Mouse (Mus musculus) heart, adult 2 months (tissue): Measurements from ENCODE around the gene Mark4. TPM values are rescaled to one million over a fixed set of nuclear protein-coding genes. Genes with fewer than 3 reads are reported as not detected.
A peak's percentile ranks its signal among the peaks of the same experiment; 100 is the strongest.

ENCODE experiments used
- DNase-seq, 2 experiments: peaks; one replicate each; pipeline ENCODE4 v3.0.0; 2021
- H3K27ac ChIP-seq: fragments of 200-600 bp; 2 replicates; pipeline ENCODE4 v1.8.1; 2022
- H3K27me3 ChIP-seq: fragments of 200-500 bp; 2 replicates; pipeline ENCODE4 v1.6.1; 2012; ENCODE audit warnings: mild to moderate bottlenecking, low read length, inconsistent platforms, mixed read lengths; ENCODE audit not compliant: control insufficient read depth, insufficient read depth
- H3K36me3 ChIP-seq: fragments of 200-500 bp; 2 replicates; pipeline ENCODE4 v1.6.1; 2012; ENCODE audit warnings: low read length, inconsistent platforms; ENCODE audit not compliant: control insufficient read depth, insufficient read depth
- H3K4me1 ChIP-seq: fragments of 200-500 bp; 2 replicates; pipeline ENCODE4 v1.6.1; 2011; ENCODE audit warnings: low read length; ENCODE audit not compliant: control insufficient read depth, insufficient read depth
- H3K4me3 ChIP-seq: fragments of 200-600 bp; 2 replicates; pipeline ENCODE4 v1.8.1; 2022
- H3K79me2 ChIP-seq: fragments of 200-500 bp; replicated peaks from 2 replicates; pipeline ENCODE4 v1.6.1; 2012; ENCODE audit warnings: mild to moderate bottlenecking, inconsistent platforms, low read length, moderate library complexity, mixed read lengths; ENCODE audit not compliant: control insufficient read depth, insufficient read depth
- H3K9ac ChIP-seq: fragments of 200-500 bp; 2 replicates; pipeline ENCODE4 v1.6.1; 2012; ENCODE audit warnings: low read depth, mild to moderate bottlenecking, control low read depth, inconsistent platforms, low read length, mixed read lengths
- CTCF ChIP-seq: fragments of 200-600 bp; IDR thresholded peaks from 2 replicates; pipeline ENCODE4 v1.8.1; 2022; ENCODE audit warnings: antibody characterized with exemption, mild to moderate bottlenecking, moderate library complexity
- EP300 ChIP-seq: fragments of 200-500 bp; IDR thresholded peaks from 2 replicates; pipeline ENCODE4 v1.6.1; 2011; ENCODE audit warnings: low read depth, low read length, control low read depth; ENCODE audit not compliant: insufficient read depth
- POLR2A ChIP-seq: fragments of 200-500 bp; IDR thresholded peaks from 2 replicates; pipeline ENCODE4 v1.6.1; 2011; ENCODE audit warnings: mild to moderate bottlenecking, low read depth, low read length, control low read depth; ENCODE audit not compliant: insufficient read depth
- WGBS: fragments of 180-500 bp; shearing (Covaris S2); methylation state at CpG from one replicate; pipeline ENCODE4 v1.1.7; 2018; 5-methylcytosine and 5-hydroxymethylcytosine counted together
- intact Hi-C: fragments of 180-260 bp; cut with DNase I; formaldehyde crosslinking; loops from one replicate; pipeline ENCODE4 v1.15.1; 2025
- polyA plus RNA-seq: library from polyadenylated mRNA; depleted of rRNA; stranded (reverse); fragments of >200 nt; gene quantifications from 2 replicates; pipeline ENCODE4 v1.2.3, GENCODE M21; 2012
- total RNA-seq, 2 experiments: library from RNA; stranded (reverse); gene quantifications; 2 replicates each; pipeline ENCODE4 v1.2.3; 2021

Mark4 gene
- total and polyA plus RNA-seq, 3 experiments, result 11.8 to 27.2 (median 22.4) TPM

DNA sequence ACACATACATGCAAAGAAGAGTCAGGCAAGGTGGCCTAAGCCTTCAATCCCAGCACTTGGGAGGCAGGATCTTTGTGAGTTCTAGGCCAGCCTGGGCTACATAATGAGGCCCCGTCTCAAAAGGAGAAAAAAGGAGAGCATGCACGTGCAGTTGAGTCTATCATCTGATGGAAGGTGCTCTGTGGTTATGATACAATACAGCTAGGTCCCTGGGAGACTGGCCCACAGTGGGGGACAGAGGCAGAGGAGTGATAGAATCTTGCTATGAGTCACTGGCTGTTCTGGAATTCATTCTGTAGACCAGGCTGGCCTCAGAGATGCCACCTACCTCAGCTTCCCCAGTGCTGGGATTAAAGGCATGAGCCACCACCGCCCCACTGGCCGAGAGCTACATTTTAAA lies 3.8 kb upstream of the Mark4 start:
- no peak overlapping the region for H3K27ac ChIP-seq
- no peaks in the 10 kb centered on the region; the same call in 1 of the 2 replicates for H3K27me3 ChIP-seq
- peaks cover 2% of the 10 kb centered on the region; the same call in 1 of the 2 replicates for H3K79me2 ChIP-seq
- DNase-seq, result no peak
- intact Hi-C loops, result no loop called here
- no peaks in the 10 kb centered on the region for H3K36me3 ChIP-seq
- TF ChIP-seq CTCF (no peak), POLR2A (no peak), EP300 (no peak)
- H3K4me3 ChIP-seq, result no peak overlapping the region
- no peaks in the 10 kb centered on the region for H3K4me1 ChIP-seq
- 68% methylated on average over 4 of the region's 4 CpGs for WGBS
- H3K9ac ChIP-seq, result no peak overlapping the region

DNA sequence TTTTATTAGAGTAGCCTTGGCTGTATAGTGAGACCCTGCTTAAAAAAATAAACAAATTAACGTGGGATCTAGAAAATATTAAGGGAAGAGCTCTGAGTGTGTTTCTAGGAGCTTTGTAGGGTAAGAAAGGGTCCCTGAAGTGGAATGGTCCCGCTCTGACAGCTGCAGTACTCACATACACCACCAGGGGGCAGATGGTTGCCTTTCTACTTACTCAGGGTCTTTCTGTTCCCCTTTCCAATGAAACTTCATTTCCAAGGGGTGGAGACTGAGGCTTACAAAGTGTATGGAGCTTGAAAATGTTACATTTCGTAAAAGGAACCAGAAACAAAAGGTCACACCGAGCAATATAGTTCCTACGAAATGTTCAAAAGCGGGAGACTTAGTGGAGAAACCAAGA lies 2.9 kb upstream of the Mark4 start:
- no peak overlapping the region for H3K27ac ChIP-seq
- peak; percentile 73 to 83 for DNase-seq
- no peaks in the 10 kb centered on the region for H3K4me1 ChIP-seq
- H3K4me3 ChIP-seq, result no peak overlapping the region
- intact Hi-C loops, result no loop called here
- H3K27me3 ChIP-seq, result no peaks in the 10 kb centered on the region; the same call in 1 of the 2 replicates
- 9% methylated on average over 6 of the region's 6 CpGs for WGBS
- H3K79me2 ChIP-seq, result peaks cover 2% of the 10 kb centered on the region; the same call in 1 of the 2 replicates
- no peaks in the 10 kb centered on the region for H3K36me3 ChIP-seq
- H3K9ac ChIP-seq, result no peak overlapping the region
- TF ChIP-seq POLR2A (no peak), CTCF (peak; percentile 99; the same call in 1 of the 2 replicates), EP300 (0 out of 2 replicates have a peak, but pooled peaks have one; percentile 35)

DNA sequence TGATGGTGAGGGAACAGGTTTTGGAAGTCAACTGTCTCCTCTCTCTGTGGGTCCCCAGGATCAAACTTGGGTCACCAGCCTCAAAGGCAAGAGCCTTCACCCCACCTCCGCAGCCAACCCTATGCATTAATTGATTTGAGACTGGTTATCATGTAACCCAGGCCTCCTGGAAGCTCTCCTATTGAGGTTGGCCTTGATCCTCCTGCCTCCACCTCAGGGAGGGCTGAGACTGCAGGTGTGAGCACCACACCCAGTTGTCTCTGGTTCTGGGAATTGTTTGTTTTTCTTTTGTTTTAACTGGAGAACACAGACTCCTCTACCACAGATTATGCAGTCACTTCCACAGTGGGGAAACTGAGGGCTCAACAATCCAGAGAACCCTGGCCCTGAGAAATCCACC lies 1.9 kb upstream of the Mark4 start:
- Histone ChIP-seq H3K36me3 (no peaks in the 10 kb centered on the region; the same call in 1 of the 2 replicates), H3K9ac (no peak overlapping the region), H3K79me2 (peaks cover 5% of the 10 kb centered on the region), H3K4me3 (no peak overlapping the region), H3K27ac (no peak overlapping the region), H3K27me3 (no peaks in the 10 kb centered on the region), H3K4me1 (peaks cover 2% of the 10 kb centered on the region; the same call in 1 of the 2 replicates)
- no peak for TF ChIP-seq CTCF
- no peak for DNase-seq
- intact Hi-C loops, result no loop called here
- 100% methylated on average over 1 of the region's 1 CpGs for WGBS

DNA sequence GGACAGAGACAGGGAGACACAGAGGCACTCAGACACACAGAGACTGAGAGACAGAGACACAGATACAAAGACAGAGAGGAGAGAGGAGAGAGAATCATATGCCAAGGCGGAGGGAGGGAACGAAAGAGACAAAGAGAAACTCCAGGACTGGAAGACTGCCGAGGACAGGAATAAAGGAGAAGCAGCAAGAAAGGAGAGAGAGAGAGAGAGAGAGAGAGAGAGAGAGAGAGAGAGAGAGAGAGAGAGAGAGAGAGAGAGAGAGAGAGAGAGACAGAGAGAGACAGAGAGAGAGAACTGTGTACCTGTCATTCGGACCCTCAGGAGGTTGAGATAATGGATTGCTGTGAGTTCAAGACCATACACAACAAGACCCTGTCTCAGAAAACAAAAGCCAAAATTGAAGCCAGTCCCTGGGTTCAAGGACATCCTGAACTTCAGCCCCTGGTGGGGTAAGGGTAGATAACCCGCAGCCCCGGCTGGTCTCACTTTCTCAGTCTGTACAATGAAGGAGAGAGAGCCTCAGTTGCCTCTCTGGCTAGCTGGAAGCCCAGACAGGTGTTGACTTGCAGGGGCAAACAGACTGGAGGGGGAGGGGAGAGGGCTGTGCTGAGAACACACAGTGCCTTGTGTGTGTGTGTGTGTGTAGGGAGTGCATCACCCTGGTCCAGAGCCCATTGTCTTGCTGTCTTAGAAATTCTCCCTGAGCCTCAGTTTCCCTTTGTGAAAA lies 686 bp upstream of the Mark4 start:
- Histone ChIP-seq H3K27me3 (no peaks in the 10 kb centered on the region), H3K36me3 (no peaks in the 10 kb centered on the region; the same call in 1 of the 2 replicates), H3K79me2 (peaks cover 5% of the 10 kb centered on the region), H3K4me3 (peak overlapping the region; percentile 67), H3K4me1 (peaks cover 2% of the 10 kb centered on the region; the same call in 1 of the 2 replicates), H3K27ac (peak overlapping the region; percentile 84), H3K9ac (peak overlapping the region; percentile 73)
- intact Hi-C loops, result loop anchor here (2.0 to 5.0 kb wide), 3 partner anchors 49 to 168 kb away; partner anchors contain the start of genes Bloc1s3, Ppp1r37, Relb and Trappc6a
- 26% methylated on average over 6 of the region's 6 CpGs for WGBS
- no peak for TF ChIP-seq EP300
- TF ChIP-seq CTCF, result no peak
- TF ChIP-seq POLR2A, result no peak
- DNase-seq, result no peak

DNA sequence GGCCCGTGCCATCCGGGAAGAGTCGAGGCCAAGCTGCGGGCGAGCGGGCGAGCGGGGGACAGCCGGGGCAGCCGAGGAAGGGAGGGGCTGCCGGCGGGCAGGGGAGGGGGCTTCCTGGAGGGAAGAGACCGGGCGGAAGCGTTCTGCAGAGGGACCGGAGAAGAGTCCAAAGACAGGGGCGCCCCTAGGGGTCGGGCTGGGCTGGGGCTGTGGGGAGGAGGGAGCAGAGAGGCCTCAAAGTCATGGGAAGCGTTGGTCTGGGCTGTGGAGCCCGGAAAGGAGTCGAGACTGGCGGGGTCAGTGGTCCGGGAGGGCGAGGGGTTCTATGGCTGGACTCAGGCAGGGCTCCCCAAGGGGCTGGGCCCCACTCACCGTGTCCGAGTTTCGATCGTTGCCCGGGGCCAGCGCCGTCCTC lies 542 bp downstream of the Mark4 start:
- intact Hi-C loops, result loop anchor here (2.0 to 5.0 kb wide), 3 partner anchors 51 to 169 kb away; partner anchors contain the start of genes Bloc1s3, Ppp1r37, Relb and Trappc6a
- TF ChIP-seq CTCF (peak; percentile 53), POLR2A (no peak)
- Histone ChIP-seq H3K9ac (peak overlapping the region; percentile 90), H3K36me3 (no peaks in the 10 kb centered on the region; the same call in 1 of the 2 replicates), H3K4me1 (peaks cover 2% of the 10 kb centered on the region; the same call in 1 of the 2 replicates), H3K27ac (peak overlapping the region; percentile 84), H3K4me3 (peak overlapping the region; percentile 67), H3K27me3 (no peaks in the 10 kb centered on the region), H3K79me2 (peaks cover 9% of the 10 kb centered on the region)
- DNase-seq, result peak; percentile 57 to 70
- under 1% methylated on average over 30 of the region's 31 CpGs for WGBS
